Mouse (Mus musculus) layer of hippocampus, postnatal 25 days (tissue): ENCODE measurements around the gene Vmn1r178. TPM values are rescaled to one million over a fixed set of nuclear protein-coding genes. Genes with fewer than 3 reads are reported as not detected.
"Not testable (repeated sequence)": the region's sequence is repeated elsewhere in the genome, so short reads cannot be mapped to it uniquely, and the experiment has no call there.

Experiments
- DNase-seq, 2 experiments: peaks; one replicate each; pipeline ENCODE4 v3.0.0; 2022; ENCODE audit warnings: mixed read lengths in 2 of 2, low spot score in 1 of 2; ENCODE audit errors: extremely low spot score in 1 of 2
- total RNA-seq, 2 experiments: library from RNA; stranded (reverse); gene quantifications; 2 replicates each; pipeline ENCODE4 v1.2.3; 2021

The Vmn1r178 gene
- total RNA-seq = not detected

DNA sequence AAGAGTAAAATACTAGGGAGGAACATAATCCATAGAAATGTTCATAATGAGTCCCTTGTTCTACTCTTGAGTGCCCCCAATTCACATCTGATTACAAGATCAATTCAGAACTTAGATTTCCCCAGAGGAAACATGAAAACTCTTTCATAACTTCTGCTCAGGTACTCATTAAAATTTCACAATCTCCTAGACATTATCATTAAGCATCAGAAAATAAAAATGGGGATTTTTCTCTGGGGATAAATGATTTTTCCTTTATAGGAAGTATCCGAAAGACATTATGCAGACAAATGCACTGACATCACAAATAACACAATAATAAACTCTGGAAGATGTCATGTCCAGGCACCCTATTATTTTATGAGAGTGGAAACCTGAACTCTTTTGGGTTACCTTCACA lies at the start of gene Vmn1r178:
TSS of gene Vmn1r178 (plus strand) at position 301 of the 400 bp plus-strand sequence.
- DNase-seq = no peak

DNA sequence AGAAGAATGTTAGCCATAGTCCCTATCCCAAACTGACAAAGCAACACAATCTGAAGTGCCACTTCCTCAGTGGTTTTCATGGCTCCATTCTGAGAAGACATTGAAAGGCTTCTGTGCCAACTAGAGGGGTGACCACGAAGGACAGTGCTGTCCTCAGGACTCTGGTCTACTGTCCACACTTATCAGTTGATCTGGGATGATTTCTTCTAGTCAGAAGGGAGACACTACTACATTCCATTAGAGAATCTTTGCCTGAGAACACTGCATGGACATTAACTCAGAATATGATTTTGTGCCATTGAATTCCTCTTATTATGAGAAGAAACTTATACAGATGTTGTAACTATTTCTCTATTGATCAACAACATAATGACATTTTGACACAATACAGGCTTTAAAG lies 25.5 kb upstream of the Vmn1r178 start, which contains the start of gene Vmn1r177:
TSS of gene Vmn1r177 (minus strand) at position 101 of the 400 bp plus-strand sequence.
- not testable (repeated sequence) for DNase-seq

DNA sequence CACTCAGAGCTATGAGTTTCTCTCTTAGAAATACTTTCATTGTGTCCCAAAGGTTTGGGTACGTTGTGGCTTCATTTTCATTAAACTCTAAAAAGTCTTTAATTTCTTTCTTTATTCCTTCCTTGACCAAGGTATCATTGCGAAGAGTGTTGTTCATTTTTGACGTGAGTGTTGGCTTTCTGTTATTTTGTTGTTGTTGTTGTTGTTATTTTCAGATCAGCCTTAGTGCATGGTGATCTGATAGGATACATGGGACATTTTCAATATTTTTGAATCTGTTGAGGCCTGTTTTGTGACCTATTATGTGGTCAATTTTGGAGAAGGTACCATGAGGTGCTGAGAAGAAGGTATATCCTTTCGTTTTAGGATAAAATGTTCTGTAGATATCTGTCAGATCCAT lies 14.9 kb upstream of the Vmn1r178 start:
- DNase-seq = not testable (repeated sequence)

DNA sequence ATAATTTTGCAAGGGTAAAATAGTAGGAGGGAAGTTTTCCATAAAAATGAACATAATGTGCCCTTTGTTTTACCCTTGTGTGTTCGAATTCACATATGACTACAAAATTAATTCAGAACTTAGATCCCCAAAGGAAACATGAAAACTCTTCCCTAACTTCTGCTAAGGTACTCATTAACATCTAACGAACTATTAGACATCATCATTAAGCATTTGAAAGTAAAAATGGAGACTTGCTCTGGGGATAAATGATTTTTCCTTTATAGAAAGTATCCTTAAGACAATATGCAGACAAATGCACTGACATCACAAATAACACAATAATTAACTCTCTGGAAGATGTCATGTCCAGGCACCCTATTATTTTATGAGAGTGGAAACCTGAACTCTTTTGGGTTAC lies 34.9 kb downstream of the Vmn1r178 start, which contains the start of gene Vmn1r179:
TSS of gene Vmn1r179 (plus strand) at position 301 of the 400 bp plus-strand sequence.
- no peak for DNase-seq

Other genes with a start within 250 kb of the Vmn1r178 start
- gene Vmn1r172, start 233.7 kb upstream of the Vmn1r178 start, total RNA-seq = not detected
- not detected for gene Vmn1r173, start 191.3 kb upstream of the Vmn1r178 start, total RNA-seq
- gene Vmn1r174, start 139.7 kb upstream of the Vmn1r178 start, total RNA-seq = not detected
- not detected for gene Vmn1r175, start 81.4 kb upstream of the Vmn1r178 start, total RNA-seq
- gene Vmn1r176, start 54.6 kb upstream of the Vmn1r178 start, total RNA-seq = not detected
- not detected for gene Vmn1r177, start 25.6 kb upstream of the Vmn1r178 start, total RNA-seq
- gene Vmn1r179, start 35.0 kb downstream of the Vmn1r178 start, total RNA-seq = not detected
- gene Vmn1r180, start 58.6 kb downstream of the Vmn1r178 start, total RNA-seq = not detected
- gene Vmn1r181, start 82.6 kb downstream of the Vmn1r178 start, total RNA-seq = not detected
- not detected for gene V1rd19, start 109.7 kb downstream of the Vmn1r178 start, total RNA-seq
- gene Vmn1r183, start 161.2 kb downstream of the Vmn1r178 start, total RNA-seq = not detected
- 10 to 100 TPM; 37.5 to 37.8 TPM for gene Zfp180, start 189.9 kb downstream of the Vmn1r178 start, total RNA-seq
- 10 to 100 TPM in 1 of 2 experiments, 1 to 10 TPM in 1; 7.9 to 11.1 TPM for gene Zfp112, start 220.3 kb downstream of the Vmn1r178 start, total RNA-seq
- gene Zfp235, start 242.2 kb downstream of the Vmn1r178 start, total RNA-seq = 10 to 100 TPM; 19.7 to 23.1 TPM